Mouse (Mus musculus) forebrain, embryonic 15.5 days (tissue): ENCODE measurements around the gene Arhgap10. TPM values are rescaled to one million over a fixed set of nuclear protein-coding genes. Genes with fewer than 3 reads are reported as not detected.

Source experiments
- ATAC-seq: fragments of 200-750 bp; cut with Nextera tagmentation; replicated peaks from 2 replicates; pipeline ENCODE4 v1.8.0; 2017; ENCODE audit warnings: mild to moderate bottlenecking, moderate TSS enrichment, moderate library complexity
- H3K27ac ChIP-seq: fragments of 300-500 bp; sonication (generic); replicated peaks from 2 replicates; pipeline ENCODE4 v1.5.1; 2015; ENCODE audit warnings: mild to moderate bottlenecking, inconsistent platforms
- H3K27me3 ChIP-seq: fragments of 300-500 bp; sonication (generic); 2 replicates; pipeline ENCODE4 v1.6.1; 2015; ENCODE audit warnings: inconsistent platforms
- H3K36me3 ChIP-seq: fragments of 300-500 bp; sonication (generic); 2 replicates; pipeline ENCODE4 v1.6.1; 2015; ENCODE audit warnings: mild to moderate bottlenecking, inconsistent platforms
- H3K4me1 ChIP-seq: fragments of 300-500 bp; sonication (generic); 2 replicates; pipeline ENCODE4 v1.6.1; 2015; ENCODE audit warnings: inconsistent platforms
- H3K4me2 ChIP-seq: fragments of 300-500 bp; sonication (generic); replicated peaks from 2 replicates; pipeline ENCODE4 v1.6.1; 2015; ENCODE audit warnings: mild to moderate bottlenecking, inconsistent platforms
- H3K4me3 ChIP-seq: fragments of 300-500 bp; sonication (generic); 2 replicates; pipeline ENCODE4 v1.5.1; 2015; ENCODE audit warnings: mild to moderate bottlenecking, inconsistent platforms
- H3K9ac ChIP-seq: fragments of 300-500 bp; sonication (generic); replicated peaks from 2 replicates; pipeline ENCODE4 v1.6.1; 2015; ENCODE audit warnings: mild to moderate bottlenecking, inconsistent platforms
- H3K9me3 ChIP-seq: fragments of 300-500 bp; sonication (generic); 2 replicates; pipeline ENCODE4 v1.6.1; 2016; ENCODE audit warnings: inconsistent platforms
- WGBS: fragments of 180-500 bp; shearing (Covaris S2); methylation state at CpG from one replicate; pipeline ENCODE4 v1.1.7; 2015; ENCODE audit warnings: mixed read lengths; 5-methylcytosine and 5-hydroxymethylcytosine counted together
- polyA plus RNA-seq: library from polyadenylated mRNA; unstranded; fragments of >200 nt; fragmentation: Nextera tagmentation; extraction: Ambion mirVana; gene quantifications from 2 replicates; pipeline ENCODE4 v1.2.1, GENCODE M21; 2015

Gene Arhgap10
- polyA plus RNA-seq, 1 experiment from 2014 or later, result 4.2 TPM

DNA sequence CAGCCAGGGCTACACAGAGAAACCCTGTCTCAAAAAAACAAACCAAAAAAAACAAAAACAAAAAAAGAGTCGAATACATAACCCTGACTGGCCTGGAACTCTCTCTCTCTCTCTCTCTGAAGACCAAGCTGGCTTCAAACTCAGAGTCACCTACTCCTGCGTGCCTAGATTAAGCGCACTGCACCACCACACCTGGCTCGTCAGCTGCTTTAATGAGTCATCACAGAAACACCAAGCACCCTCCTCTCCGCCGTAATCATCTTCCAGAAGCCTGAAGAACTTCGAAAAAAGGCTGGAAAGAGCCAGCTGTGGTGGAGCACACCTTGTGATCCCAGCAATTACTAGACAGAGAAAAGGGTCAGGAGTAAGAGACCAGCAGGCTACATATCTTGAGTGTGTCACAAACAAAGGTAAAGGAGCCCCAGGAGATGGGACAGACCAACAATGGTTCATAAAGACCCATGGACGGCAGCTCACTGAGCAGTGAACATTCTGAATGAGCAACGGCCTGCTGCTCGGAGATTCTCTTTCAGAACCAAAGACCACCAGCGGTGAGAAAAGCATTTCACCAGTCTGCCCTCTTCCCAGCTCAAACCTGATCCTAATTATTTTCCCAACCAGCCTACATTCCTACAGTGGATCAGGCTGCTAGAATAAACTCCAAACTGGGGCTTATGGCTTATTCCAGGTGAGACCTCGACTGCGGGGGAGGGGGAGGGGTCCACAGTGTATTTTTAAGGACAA is 5.8 kb downstream of the Arhgap10 start:
- Histone ChIP-seq H3K9ac (no peak overlapping the region), H3K9me3 (no peaks in the 10 kb centered on the region), H3K4me1 (peaks cover 6% of the 10 kb centered on the region), H3K36me3 (no peaks in the 10 kb centered on the region), H3K4me2 (no peak overlapping the region), H3K27ac (no peak overlapping the region), H3K4me3 (no peak overlapping the region), H3K27me3 (peaks cover 4% of the 10 kb centered on the region)
- WGBS, result 20% methylated on average over 13 of the region's 13 CpGs
- ATAC-seq, result no peak

DNA sequence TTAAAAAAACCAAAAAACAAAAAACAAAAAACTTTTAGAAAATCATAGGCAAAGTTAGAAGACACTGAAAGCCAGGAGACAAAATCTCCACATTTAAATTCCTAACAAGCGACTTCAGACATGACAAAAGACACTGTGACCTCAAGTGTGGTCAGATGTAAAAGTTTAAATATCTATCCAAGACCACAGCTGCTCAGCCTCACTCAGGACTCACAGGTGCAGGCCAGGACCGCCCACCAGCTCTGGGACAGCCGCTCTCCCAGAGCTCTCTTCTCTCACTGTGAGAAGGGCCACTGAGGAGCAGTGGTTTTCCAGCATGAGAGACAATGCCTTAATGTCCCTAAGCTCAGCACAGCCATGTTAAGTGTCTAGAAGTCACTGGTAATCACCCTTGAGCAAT is 7.3 kb downstream of the Arhgap10 start:
- ATAC-seq, result no peak
- Histone ChIP-seq H3K4me1 (no peaks in the 10 kb centered on the region), H3K27ac (no peak overlapping the region), H3K27me3 (peaks cover 4% of the 10 kb centered on the region), H3K9me3 (no peaks in the 10 kb centered on the region), H3K4me3 (no peak overlapping the region), H3K9ac (no peak overlapping the region), H3K4me2 (no peak overlapping the region), H3K36me3 (no peaks in the 10 kb centered on the region)
- WGBS, result 81% methylated on average over 3 of the region's 3 CpGs

DNA sequence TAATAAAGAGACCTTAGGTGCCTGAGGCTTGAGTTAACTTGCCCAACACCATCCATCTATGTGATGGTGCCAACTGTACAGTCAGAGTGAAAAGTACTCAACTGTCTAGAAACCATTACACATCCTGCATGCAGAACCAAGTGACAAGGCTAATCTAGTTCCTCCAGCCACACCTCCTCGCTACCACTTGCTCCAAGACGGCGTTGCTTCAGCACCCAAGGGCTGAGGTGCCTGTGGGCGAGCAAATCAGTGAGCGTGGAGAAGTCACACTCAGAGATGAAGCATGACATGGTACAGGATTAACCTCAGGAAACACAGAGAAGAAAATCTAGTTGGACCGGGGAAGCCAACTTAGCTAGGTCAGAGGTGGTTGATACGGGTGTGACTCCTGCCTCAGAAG is 8.7 kb downstream of the Arhgap10 start:
- WGBS, result 94% methylated on average over 7 of the region's 7 CpGs
- Histone ChIP-seq H3K4me2 (no peak overlapping the region), H3K4me3 (no peak overlapping the region), H3K4me1 (no peaks in the 10 kb centered on the region), H3K9ac (no peak overlapping the region), H3K27me3 (no peaks in the 10 kb centered on the region), H3K27ac (no peak overlapping the region), H3K36me3 (no peaks in the 10 kb centered on the region), H3K9me3 (no peaks in the 10 kb centered on the region)
- no peak for ATAC-seq

DNA sequence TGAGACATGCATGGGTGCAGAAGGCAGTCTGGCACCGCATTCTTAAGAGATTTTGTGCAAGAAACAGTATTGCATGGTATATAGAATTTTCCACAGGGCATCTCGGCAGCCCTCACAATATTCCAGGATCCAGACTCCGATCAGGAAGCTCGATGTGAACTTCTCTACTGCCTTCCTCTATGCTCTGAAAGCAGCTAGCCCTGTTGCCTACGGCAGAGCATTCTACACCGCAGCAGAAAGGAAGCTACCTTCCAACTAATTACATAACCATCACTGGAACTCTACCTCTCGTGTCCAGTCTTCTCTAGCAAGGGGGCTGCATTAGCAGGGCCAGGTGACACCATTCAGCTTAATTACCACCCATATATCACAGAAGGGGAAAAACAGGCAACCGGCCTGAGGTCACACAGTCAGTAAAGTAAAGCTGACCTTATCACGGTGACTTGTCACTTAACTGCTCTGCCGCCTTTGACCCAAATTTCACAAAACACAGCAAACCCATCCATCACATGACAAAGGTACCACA is 10.2 kb downstream of the Arhgap10 start:
- no peak overlapping the region for H3K4me3 ChIP-seq
- 89% methylated on average over 10 of the region's 10 CpGs for WGBS
- H3K4me1 ChIP-seq, result no peaks in the 10 kb centered on the region
- no peak overlapping the region for H3K27ac ChIP-seq
- no peak for ATAC-seq
- H3K9me3 ChIP-seq, result no peaks in the 10 kb centered on the region
- no peak overlapping the region for H3K4me2 ChIP-seq
- H3K9ac ChIP-seq, result no peak overlapping the region
- no peaks in the 10 kb centered on the region for H3K27me3 ChIP-seq
- H3K36me3 ChIP-seq, result no peaks in the 10 kb centered on the region

DNA sequence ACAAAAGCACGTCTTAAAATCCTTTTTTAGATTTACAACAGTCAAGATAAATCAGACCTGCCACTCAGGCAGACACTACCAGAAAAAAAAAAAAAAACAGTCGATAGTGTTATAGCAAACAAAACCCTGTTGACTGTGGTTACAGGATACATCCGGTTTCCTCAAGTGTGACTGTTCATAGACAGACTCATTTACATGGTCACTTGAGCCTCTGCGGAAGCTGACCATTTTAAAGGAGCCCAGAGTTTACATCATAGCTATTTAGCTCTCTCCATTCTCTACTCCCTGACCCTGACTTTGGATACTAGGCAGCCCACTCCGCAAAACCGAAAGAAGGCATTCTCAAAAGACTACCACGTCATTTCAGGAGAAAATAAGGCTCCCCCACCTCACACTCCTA is 11.2 kb downstream of the Arhgap10 start:
- H3K4me2 ChIP-seq, result no peak overlapping the region
- ATAC-seq, result no peak
- no peaks in the 10 kb centered on the region for H3K9me3 ChIP-seq
- no peaks in the 10 kb centered on the region for H3K27me3 ChIP-seq
- H3K36me3 ChIP-seq, result no peaks in the 10 kb centered on the region
- no peak overlapping the region for H3K9ac ChIP-seq
- no peaks in the 10 kb centered on the region for H3K4me1 ChIP-seq
- 83% methylated on average over 7 of the region's 7 CpGs for WGBS
- H3K27ac ChIP-seq, result no peak overlapping the region
- H3K4me3 ChIP-seq, result no peak overlapping the region

DNA sequence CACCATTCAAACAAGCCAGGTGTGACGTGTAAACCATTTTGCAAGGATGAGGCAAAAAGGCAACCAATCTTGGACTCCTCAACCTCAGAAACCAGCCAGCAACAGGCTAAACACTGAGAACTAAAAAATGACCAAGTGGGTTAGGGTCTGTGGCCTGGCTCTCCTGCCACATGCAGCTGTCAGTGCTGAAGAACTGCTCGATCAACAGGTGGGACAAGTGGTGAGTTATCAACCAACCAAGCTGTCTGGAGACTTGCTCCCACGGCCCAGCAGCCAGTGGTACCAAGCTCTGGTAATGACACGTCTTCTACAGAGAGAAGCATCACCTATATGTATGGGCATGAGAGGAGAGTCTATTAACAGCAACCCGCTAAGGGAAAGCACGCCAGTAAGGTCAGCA is 15.2 kb downstream of the Arhgap10 start:
- Histone ChIP-seq H3K9ac (no peak overlapping the region), H3K9me3 (no peaks in the 10 kb centered on the region), H3K36me3 (no peaks in the 10 kb centered on the region), H3K27ac (no peak overlapping the region), H3K4me3 (no peak overlapping the region), H3K27me3 (no peaks in the 10 kb centered on the region), H3K4me2 (no peak overlapping the region), H3K4me1 (no peaks in the 10 kb centered on the region)
- ATAC-seq, result no peak
- 93% methylated on average over 6 of the region's 6 CpGs for WGBS

DNA sequence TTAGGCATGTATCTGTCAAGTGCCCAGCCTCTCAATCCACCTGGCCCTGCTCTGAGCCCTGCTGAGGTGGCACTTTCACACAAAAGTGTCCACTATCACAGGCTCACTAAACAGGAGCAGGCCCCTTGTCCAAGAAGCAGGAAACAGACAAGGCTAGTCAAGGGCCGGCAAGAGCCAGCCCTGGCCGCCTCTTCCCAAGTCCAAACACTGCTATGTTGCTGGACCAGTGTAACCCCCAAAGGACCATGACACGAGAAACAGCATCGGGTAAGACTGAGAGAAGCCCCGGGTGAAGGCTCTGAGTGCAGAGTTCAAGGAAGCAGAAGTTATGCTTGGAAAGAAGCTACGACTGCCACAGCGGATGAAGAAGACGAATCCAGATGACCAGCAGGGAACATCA is 16.6 kb downstream of the Arhgap10 start:
- no peak for ATAC-seq
- WGBS, result 90% methylated on average over 8 of the region's 8 CpGs
- no peaks in the 10 kb centered on the region for H3K9me3 ChIP-seq

DNA sequence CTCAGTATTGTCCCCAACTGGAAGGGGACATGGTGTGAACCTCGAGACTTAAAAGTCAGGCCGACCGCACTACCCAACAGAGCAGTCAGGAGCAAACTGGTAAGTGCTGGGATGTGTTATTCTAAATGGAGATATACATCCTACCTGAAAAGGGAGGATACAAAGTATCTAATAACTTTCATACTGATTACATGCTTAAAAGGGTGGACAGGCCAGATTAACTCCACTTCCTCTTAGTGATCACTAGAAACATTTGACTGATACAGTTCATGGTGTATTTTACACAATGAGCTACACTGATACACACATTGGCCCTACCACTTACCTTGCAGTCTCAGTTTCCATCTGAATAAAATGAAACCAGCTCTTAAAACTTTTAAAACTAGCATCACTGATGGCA is 17.5 kb downstream of the Arhgap10 start:
- Histone ChIP-seq H3K4me3 (no peak overlapping the region), H3K9ac (no peak overlapping the region), H3K36me3 (no peaks in the 10 kb centered on the region), H3K27ac (no peak overlapping the region), H3K4me2 (no peak overlapping the region), H3K27me3 (no peaks in the 10 kb centered on the region), H3K9me3 (no peaks in the 10 kb centered on the region), H3K4me1 (no peaks in the 10 kb centered on the region)
- 93% methylated on average over 3 of the region's 3 CpGs for WGBS
- no peak for ATAC-seq

More for the DNA sequence above, 16.6 kb downstream of the Arhgap10 start:
- H3K4me2 ChIP-seq, result no peak overlapping the region
- no peak overlapping the region for H3K27ac ChIP-seq
- H3K4me1 ChIP-seq, result no peaks in the 10 kb centered on the region
- H3K9ac ChIP-seq, result no peak overlapping the region
- no peaks in the 10 kb centered on the region for H3K36me3 ChIP-seq
- no peak overlapping the region for H3K4me3 ChIP-seq
- H3K27me3 ChIP-seq, result no peaks in the 10 kb centered on the region

DNA sequence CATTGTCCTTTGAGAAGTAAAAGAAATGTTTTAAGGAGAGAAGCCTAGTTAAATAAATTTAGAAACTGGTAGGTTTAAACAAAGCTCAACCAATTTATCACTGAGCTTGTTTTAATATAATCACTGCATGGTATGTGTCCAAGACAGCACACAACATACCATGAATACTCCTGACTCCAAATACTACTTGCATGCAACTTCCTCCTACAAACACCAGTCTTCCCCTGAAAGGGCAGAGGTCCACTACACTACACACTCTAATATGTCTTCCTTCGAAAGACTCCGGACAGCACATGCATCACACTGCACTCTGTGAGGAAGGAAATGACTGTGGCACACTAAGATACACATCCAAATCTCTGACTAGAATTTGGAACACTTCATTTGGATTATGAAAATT is 20.3 kb downstream of the Arhgap10 start:
- no peaks in the 10 kb centered on the region for H3K36me3 ChIP-seq
- no peaks in the 10 kb centered on the region for H3K9me3 ChIP-seq
- no peak for ATAC-seq
- H3K4me3 ChIP-seq, result no peak overlapping the region
- H3K4me2 ChIP-seq, result no peak overlapping the region
- H3K27me3 ChIP-seq, result no peaks in the 10 kb centered on the region
- H3K4me1 ChIP-seq, result no peaks in the 10 kb centered on the region
- 94% methylated on average over 2 of the region's 2 CpGs for WGBS
- no peak overlapping the region for H3K27ac ChIP-seq
- no peak overlapping the region for H3K9ac ChIP-seq

DNA sequence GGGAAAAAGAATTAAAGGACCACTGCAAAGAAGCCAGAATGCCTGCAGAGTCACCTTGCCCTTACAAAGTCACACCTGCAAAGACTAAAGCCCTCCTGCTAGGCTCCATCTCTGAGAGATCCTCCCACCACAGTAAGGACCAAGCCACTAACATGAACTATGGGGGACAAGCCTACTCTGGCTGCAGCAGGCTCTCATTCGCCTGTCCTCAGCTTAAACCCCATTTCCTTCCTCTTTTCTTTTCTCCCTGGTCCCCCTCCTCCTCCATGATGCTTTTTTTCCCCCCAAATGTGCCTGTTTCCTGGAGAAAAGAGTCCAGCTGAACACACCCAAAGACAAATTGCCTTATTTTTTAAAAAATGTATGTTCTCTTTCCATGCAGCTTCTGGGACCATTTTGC is 21.5 kb downstream of the Arhgap10 start:
- no peak overlapping the region for H3K4me3 ChIP-seq
- H3K4me1 ChIP-seq, result no peaks in the 10 kb centered on the region
- 65% methylated on average over 1 of the region's 1 CpGs for WGBS
- ATAC-seq, result no peak
- H3K9me3 ChIP-seq, result no peaks in the 10 kb centered on the region
- H3K4me2 ChIP-seq, result no peak overlapping the region
- H3K27ac ChIP-seq, result no peak overlapping the region
- no peaks in the 10 kb centered on the region for H3K36me3 ChIP-seq
- H3K9ac ChIP-seq, result no peak overlapping the region
- no peaks in the 10 kb centered on the region for H3K27me3 ChIP-seq

DNA sequence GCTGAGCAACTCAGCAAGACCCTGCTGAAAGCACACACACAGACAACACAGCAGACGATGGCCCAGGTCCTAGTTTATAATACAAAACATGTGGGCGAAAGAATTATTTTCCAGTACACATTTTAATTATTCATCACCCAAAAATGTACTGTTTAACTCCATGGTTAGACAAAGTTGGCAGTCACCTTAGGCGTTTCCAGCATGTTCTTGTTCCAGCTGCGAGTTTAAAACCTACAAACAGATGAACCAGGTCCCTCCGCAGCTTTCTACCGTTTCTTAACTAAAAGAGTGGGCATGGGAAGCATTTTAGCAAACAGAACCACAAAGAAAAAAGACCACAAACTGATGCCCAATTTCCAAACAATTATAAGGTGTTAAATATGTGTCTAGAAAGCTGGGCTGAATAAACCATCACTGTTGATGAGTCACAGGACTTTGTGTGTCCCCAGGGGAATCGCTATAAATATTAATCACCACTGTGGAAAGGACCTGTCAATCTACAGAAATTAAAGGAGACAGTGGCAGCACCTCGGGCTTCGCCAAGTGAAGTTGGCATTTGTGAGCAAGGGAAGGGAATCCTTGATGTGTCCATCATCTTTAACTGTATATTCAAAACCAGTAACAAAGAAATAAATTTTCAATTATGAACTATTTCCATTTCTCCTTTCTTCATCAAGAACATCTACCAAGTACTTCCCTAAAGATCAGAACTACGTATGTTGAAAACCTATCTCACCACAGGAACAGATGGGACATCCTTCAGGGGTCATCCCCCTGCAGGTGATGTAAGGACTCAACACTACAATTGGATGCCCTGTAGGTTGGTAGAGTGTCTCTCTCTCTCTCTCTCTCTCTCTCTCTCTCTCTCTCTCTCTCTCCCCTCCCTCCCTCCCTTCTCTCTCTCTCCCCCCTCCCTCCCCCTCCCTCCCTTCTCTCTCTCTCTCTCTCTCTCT is 23.1 kb downstream of the Arhgap10 start:
- H3K4me3 ChIP-seq, result no peak overlapping the region
- H3K9ac ChIP-seq, result no peak overlapping the region
- no peak overlapping the region for H3K27ac ChIP-seq
- ATAC-seq, result no peak
- H3K27me3 ChIP-seq, result no peaks in the 10 kb centered on the region
- WGBS, result 80% methylated on average over 10 of the region's 10 CpGs
- no peak overlapping the region for H3K4me2 ChIP-seq
- H3K4me1 ChIP-seq, result no peaks in the 10 kb centered on the region
- H3K36me3 ChIP-seq, result no peaks in the 10 kb centered on the region
- no peaks in the 10 kb centered on the region for H3K9me3 ChIP-seq

DNA sequence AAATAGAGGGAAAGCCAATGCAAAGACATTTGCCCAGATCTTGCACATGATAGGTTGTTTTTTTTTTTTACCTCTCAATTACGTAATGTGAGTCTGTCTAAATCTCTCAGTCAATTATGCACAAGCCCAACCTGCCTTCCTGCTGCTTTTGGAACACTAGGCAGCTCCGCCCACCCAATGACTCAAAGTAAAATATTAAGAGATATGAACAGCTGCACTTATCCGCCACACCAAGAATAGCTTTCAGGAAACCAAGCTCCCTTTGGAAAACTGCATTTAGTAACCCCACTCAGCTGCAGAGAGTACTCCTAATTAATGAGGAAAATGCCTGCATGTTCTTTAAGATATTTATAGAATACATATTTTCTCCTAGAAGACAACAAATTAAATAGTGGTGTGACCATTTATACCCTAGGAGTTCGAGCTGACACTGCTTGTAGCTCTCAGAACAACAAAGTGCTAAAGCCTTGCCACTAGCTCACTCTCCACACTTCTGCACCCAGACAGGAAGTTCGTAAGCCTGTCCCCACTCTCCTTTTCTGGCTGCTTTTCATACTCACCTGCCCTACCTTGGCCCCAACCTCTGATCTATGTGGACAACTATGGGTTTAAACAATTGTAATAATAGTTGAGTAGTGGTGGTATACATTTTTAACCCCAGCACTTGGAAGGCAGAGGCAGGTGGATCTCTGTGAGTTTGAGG is 25.2 kb downstream of the Arhgap10 start:
- ATAC-seq, result no peak
- Histone ChIP-seq H3K9me3 (no peaks in the 10 kb centered on the region), H3K27ac (no peak overlapping the region), H3K9ac (no peak overlapping the region), H3K4me2 (no peak overlapping the region), H3K4me3 (no peak overlapping the region), H3K4me1 (no peaks in the 10 kb centered on the region), H3K36me3 (no peaks in the 10 kb centered on the region), H3K27me3 (no peaks in the 10 kb centered on the region)
- 85% methylated on average over 5 of the region's 5 CpGs for WGBS
